Mouse (Mus musculus): ENCODE measurements around the gene Qsox1.

Gene Qsox1

GRCm38 (mm10) chr1:155812581-155813499, at the start of gene Qsox1:
TSS of gene Qsox1 (minus strand) at chr1:155812889.
- peak; percentile 74 to 82 for DNase-seq

- peak; percentile 91 to 93 for DNase-seq
These were observed 42.4 kb upstream of the Qsox1 start for GRCm38 (mm10) chr1:155854926-155855702.

- no peak for DNase-seq
These were observed 40.3 kb upstream of the Qsox1 start for GRCm38 (mm10) chr1:155853009-155853408.

- DNase-seq, result no peak
These were observed 31.5 kb upstream of the Qsox1 start for GRCm38 (mm10) chr1:155844235-155844634.

- no peak for DNase-seq
These were observed 30.8 kb upstream of the Qsox1 start for GRCm38 (mm10) chr1:155843538-155843937.

GRCm38 (mm10) chr1:155835667-155836066, 23.0 kb upstream of the Qsox1 start:
- DNase-seq, result no peak

GRCm38 (mm10) chr1:155833610-155834009, 20.9 kb upstream of the Qsox1 start:
- no peak for DNase-seq

- DNase-seq, result no peak
These were observed 19.3 kb upstream of the Qsox1 start for GRCm38 (mm10) chr1:155831958-155832357.

GRCm38 (mm10) chr1:155830861-155831260, 18.2 kb upstream of the Qsox1 start:
- no peak for DNase-seq

- no peak for DNase-seq
These were observed 15.1 kb upstream of the Qsox1 start for GRCm38 (mm10) chr1:155827703-155828295.

GRCm38 (mm10) chr1:155826803-155827395, 14.2 kb upstream of the Qsox1 start:
- DNase-seq, result no peak

- DNase-seq, result no peak
These were observed 13.4 kb upstream of the Qsox1 start for GRCm38 (mm10) chr1:155825940-155826716.

GRCm38 (mm10) chr1:155820646-155821045, 8.0 kb upstream of the Qsox1 start:
- no peak for DNase-seq

GRCm38 (mm10) chr1:155816167-155816566, 3.5 kb upstream of the Qsox1 start:
- DNase-seq, result no peak

- DNase-seq, result no peak
These were observed 601 bp downstream of the Qsox1 start for GRCm38 (mm10) chr1:155811995-155812580.

- no peak for DNase-seq
These were observed 2.1 kb downstream of the Qsox1 start for GRCm38 (mm10) chr1:155810616-155811015.

- peak; percentile 37 to 42 for DNase-seq
These were observed 2.8 kb downstream of the Qsox1 start for GRCm38 (mm10) chr1:155809706-155810442.

GRCm38 (mm10) chr1:155808261-155808660, 4.4 kb downstream of the Qsox1 start:
- DNase-seq, result no peak

- no peak for DNase-seq
These were observed 7.1 kb downstream of the Qsox1 start for GRCm38 (mm10) chr1:155805607-155806006.

GRCm38 (mm10) chr1:155801014-155801991, 11.4 kb downstream of the Qsox1 start:
- peak; percentile 88 to 90 for DNase-seq

All from cerebellum, postnatal 25 days (tissue).